Mouse (Mus musculus): Measurements from ENCODE around the gene S100a10. TPM values are rescaled to one million over a fixed set of nuclear protein-coding genes. Genes with fewer than 3 reads are reported as not detected.
A peak's percentile ranks its signal among the peaks of the same experiment; 100 is the strongest.

The S100a10 gene
- 10 to 100 TPM; 18.7 to 23.6 TPM for total RNA-seq (2021)
- long read RNA-seq, experiment 1, transcript S100a10-201 (3 exons, 685 nt), result major isoform, 6 of 6 reads
- long read RNA-seq, experiment 1, partial matches to known transcripts, result 0 of 6 reads
- long read RNA-seq, experiment 1, other reads (novel, unspliced or antisense), result 0 of 6 reads
- long read RNA-seq, experiment 2, transcript S100a10-201 (3 exons, 685 nt), result major isoform, 8 of 8 reads
- long read RNA-seq, experiment 2, partial matches to known transcripts, result 0 of 8 reads
- long read RNA-seq, experiment 2, other reads (novel, unspliced or antisense), result 0 of 8 reads

DNA sequence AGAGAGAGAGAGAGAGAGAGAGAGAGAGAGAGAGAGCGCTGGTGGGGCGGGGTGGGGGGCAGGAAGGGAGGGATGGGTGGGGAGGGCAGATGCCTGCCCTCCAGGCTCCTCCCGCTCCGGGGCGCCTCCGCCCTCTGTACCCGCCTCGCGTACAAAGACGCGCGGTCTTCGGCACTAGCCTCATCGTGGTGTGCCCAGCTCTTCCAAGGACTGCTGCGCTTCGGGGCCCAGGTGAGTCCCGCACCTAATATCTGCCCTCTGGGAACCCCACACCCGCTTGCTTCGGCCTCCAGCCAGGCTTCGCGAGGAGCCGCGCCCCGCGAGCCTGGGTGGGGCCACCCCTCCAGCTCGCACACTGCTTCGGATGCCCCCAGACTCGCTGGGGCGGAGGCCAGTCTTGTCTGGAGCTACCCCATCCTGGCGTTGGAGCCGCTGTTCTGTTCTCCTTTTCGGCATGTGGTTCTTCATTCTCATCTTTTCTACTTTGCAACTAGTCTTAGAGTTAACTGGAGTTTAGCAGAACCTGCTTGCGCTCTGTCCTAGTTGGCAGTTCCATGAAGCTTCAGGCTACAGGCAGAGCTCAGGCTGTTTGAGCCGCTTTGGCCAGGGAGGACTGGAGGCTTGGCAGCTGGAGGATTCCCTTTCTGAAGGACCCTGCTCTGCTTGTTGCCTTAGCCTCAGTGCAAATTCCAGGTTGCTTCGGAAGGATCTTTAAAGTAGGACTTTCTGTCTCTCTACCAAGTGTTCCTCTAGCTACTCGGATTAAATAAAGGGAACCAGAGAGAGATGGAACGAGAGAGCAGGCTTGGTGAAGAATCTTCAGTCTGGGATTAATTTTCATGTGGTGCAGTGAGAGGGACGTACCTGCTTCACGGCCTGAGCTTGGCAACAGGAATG lies at the start of gene S100a10:
Gene S100a10 (plus strand): TSS at position 100 of the 897 bp plus-strand sequence.
- H3K27ac ChIP-seq, result peak within 1 kb of the TSS; percentile 59; the same call in 1 of the 2 replicates
- no peak for DNase-seq (ENCODE audit: low spot score in 2 of 2)
- peak within 1 kb of the TSS; percentile 68 for H3K4me3 ChIP-seq
- no peak for TF ChIP-seq CTCF (conservative IDR thresholded peaks at IDR 0.05)

DNA sequence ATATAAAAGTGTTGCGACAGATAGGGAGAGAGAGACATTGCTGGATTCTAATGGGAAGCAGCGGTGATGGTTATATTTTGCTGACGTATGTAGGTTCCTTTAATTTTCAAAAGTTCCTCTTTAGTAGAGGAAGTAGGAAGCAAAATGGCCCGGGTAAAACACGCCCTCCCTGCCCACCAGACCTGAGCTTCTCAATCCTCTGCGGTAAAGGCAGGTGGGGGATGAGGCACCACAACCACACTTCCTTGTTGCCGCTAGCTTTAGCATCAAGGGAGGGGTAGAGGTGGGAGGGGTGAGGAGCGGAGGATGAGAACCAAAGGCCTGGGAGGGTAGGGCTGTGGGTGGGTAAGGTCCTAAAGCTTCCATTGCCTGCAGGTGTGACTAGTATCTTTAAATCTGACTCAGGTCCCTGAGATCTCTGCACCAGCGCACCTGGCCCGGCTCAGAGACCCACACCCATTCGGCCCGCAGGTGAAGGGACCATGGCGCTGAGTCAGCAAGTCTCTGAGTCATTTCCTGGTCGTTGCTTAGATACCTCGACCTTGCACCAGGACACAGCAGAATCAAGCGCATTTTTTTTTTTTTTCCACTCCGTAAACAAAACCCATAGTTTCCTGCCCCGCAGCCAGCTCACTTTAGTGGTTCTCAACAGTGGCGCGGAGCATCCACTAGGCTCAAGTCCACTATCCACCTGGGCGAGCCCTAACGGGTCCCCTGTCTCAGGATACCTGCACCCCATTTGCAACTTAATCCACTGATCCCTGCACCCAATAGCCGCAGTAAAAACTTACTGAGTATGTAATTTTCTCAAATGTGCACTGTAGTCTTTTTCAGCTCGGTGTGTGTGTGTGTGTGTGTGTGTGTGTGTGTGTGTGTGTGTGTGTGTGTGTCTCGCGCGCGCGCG lies 48.7 kb upstream of the S100a10 start:
- Histone ChIP-seq H3K27ac (no peak overlapping the region), H3K4me3 (peak overlapping the region; percentile 10; the same call in 1 of the 2 replicates)
- no peak for TF ChIP-seq CTCF (conservative IDR thresholded peaks at IDR 0.05)
- no peak for DNase-seq (ENCODE audit: low spot score in 2 of 2)

DNA sequence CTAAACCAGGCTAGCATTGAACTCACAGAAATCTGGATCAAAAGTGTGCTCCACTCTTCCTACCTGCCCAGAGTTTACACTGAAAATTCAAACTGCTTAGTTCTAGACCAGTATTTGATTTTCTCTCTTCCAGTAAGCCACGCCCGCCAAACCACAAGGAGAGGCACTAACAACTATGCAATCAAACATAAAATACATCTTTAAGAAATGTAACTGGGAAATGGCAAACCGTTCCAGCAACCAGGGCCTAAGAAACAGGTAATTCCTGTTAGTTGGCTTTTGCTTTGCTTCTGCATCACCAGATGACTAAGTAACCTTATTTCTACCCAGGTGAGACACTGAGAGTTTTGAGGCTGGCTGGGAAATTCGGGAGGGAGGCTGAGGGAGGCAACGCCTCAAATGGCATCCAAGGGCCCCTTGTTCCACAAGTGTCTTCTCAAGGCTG lies 48.0 kb upstream of the S100a10 start:
- no peak overlapping the region for H3K4me3 ChIP-seq
- TF ChIP-seq CTCF (conservative IDR thresholded peaks at IDR 0.05), result no peak
- no peak for DNase-seq (ENCODE audit: low spot score in 2 of 2)
- no peak overlapping the region for H3K27ac ChIP-seq

DNA sequence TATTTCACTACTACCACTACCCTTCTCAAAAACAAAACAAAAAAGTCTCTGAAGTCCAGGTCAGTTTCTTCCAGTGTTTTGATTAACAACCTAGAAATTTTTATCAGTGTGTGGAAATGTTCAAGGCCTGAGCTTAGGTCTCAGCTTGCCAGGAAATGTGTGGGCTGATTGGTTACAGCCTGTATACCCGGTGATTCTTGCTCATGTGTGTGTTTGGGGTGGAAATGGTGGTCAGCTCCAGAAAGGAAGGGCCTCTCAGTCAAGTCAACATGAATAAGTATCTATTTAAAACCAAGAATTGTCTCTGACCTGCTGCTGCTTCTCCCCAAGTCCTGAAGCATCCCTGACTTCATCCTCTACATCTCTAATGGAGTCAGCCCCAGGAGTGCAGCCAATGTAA lies 45.6 kb upstream of the S100a10 start:
- no peak for TF ChIP-seq CTCF (conservative IDR thresholded peaks at IDR 0.05)
- Histone ChIP-seq H3K27ac (no peak overlapping the region), H3K4me3 (no peak overlapping the region)
- no peak for DNase-seq (ENCODE audit: low spot score in 2 of 2)

DNA sequence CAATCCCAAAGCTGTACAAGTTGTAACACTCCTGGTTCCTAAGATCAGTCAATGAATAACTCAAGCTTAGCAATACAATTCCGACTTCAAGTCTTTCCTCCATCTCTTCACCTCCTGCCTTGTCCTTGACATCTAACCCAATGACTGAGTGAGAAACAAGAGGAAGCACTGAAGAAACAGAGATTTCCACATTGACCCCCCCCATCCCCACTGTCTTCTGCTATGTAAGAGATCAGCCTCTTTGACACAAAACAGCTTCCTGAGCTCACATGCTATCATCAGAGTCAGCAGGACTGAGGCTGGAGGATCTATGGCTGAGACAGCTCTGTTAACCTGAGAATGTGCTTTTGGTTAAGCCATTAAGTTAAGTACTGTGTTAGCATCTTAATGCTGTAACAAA lies 43.8 kb upstream of the S100a10 start:
- H3K4me3 ChIP-seq, result no peak overlapping the region
- no peak overlapping the region for H3K27ac ChIP-seq
- TF ChIP-seq CTCF (conservative IDR thresholded peaks at IDR 0.05), result no peak
- DNase-seq (ENCODE audit: low spot score in 2 of 2), result no peak

DNA sequence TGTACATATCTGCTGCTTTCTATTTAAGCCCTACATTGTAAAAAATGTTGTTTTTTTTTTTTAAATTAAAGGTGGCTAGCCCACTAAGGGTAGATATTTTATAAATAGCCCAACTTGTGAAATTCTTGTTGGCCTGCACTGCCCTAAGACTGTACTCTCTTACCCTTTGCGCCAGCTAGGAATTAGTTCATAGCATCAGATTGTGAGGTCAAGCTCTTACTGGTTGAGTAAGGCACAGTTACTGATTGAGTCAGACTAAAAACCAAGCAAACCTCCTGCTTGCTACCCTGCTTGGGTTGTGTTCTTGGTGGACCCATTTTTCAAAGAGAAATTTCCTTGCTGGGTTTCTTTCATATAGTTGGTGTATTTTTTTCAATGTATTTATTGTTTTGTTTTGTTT lies 43.1 kb upstream of the S100a10 start:
- no peak for DNase-seq (ENCODE audit: low spot score in 2 of 2)
- no peak overlapping the region for H3K4me3 ChIP-seq
- no peak overlapping the region for H3K27ac ChIP-seq
- no peak for TF ChIP-seq CTCF (conservative IDR thresholded peaks at IDR 0.05)

DNA sequence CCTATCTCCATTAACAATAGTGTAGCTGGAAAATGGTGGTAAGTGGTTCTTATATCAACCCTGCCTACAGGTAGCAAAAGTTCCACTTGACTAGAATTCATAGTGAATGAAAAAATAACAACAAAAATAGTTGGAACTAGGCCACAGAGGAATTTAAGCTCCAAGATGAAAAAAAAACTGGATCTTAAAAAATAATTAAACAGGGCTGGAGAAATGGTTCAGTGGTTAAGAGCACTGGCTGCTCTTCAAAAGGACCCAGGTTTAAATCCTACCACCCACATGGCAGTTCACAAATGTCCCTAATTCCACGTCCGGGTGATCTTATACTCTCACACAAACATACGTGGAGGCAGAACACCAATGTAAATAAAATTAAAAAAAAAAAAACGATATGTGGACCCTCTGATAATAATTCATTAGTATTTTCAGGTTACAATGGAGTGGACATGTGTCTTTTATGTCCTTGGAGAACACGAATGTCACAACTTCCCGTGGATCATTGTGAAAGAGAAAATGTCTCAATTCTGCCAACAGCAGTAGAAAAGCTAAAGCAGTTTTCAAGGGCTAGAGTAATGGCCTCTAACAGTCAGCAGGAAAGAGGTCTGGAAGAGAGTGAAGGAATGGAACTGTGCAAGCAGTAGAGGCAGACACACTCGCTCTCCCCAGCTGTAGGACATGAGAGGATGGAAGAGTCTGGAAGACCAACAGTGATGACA lies 42.3 kb upstream of the S100a10 start:
- DNase-seq (ENCODE audit: low spot score in 2 of 2), result no peak
- no peak overlapping the region for H3K4me3 ChIP-seq
- H3K27ac ChIP-seq, result no peak overlapping the region
- TF ChIP-seq CTCF (conservative IDR thresholded peaks at IDR 0.05), result no peak

DNA sequence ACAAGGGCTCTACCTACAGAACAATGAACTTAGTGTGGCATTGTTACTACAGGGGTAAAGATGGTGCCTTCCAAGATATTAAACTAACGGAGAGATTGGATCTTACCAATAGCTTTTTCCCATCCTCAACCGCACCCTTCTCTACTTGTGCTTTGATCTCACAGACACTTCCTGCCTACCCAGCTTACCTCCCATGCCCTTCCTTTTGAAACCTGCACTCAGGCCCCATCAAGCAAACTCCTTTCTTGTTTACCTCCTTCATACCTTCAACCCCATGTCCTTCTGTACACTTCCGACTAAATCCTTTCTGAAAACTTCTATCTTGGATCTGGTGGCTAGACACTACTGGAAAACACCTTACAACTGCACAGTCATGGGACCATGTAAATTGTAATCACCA lies 40.3 kb upstream of the S100a10 start:
- TF ChIP-seq CTCF (conservative IDR thresholded peaks at IDR 0.05), result no peak
- no peak overlapping the region for H3K27ac ChIP-seq
- DNase-seq (ENCODE audit: low spot score in 2 of 2), result no peak
- no peak overlapping the region for H3K4me3 ChIP-seq

DNA sequence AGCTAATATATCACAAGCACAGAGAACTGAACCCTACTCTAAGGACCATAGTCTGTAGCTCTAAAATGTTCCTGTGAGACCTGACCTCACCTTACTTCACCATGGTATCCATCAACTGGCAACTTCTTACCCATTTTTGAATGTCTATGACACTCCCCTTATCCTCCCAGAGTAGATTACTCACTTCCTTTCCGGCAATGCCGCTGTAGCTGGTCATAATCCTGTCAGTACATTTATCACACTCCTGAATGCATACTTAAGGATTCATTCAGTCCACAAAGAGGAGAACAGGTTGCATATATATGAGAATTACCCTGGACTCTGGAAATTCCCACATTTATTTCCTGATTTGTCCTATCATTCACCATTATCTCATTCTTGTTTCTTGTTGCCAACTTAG lies 37.5 kb upstream of the S100a10 start:
- no peak overlapping the region for H3K27ac ChIP-seq
- no peak overlapping the region for H3K4me3 ChIP-seq
- no peak for DNase-seq (ENCODE audit: low spot score in 2 of 2)
- no peak for TF ChIP-seq CTCF (conservative IDR thresholded peaks at IDR 0.05)

DNA sequence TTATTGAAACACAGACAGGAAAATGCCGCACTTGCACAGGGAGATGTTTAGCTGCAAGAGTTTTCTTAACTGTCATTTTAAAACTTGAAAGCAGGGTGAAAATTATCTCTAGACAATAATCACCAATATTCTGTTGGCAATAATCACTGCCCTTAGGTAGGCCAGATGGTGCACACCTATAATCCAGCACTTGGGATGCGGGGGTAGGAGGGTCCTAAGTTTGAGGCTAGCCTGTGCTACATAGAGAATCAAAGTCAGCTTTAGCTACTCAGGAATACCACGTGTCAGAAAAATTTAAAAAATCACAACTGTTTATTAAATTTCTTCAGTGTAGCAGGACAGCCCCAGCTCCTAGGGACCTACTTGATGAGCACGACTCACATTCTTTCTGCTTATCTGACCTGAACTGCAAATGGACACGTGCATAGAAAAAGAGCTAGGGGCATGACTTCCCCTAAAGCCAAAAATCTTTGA lies 35.0 kb upstream of the S100a10 start:
- DNase-seq (ENCODE audit: low spot score in 2 of 2), result no peak
- Histone ChIP-seq H3K4me3 (no peak overlapping the region), H3K27ac (no peak overlapping the region)
- TF ChIP-seq CTCF (conservative IDR thresholded peaks at IDR 0.05), result no peak

DNA sequence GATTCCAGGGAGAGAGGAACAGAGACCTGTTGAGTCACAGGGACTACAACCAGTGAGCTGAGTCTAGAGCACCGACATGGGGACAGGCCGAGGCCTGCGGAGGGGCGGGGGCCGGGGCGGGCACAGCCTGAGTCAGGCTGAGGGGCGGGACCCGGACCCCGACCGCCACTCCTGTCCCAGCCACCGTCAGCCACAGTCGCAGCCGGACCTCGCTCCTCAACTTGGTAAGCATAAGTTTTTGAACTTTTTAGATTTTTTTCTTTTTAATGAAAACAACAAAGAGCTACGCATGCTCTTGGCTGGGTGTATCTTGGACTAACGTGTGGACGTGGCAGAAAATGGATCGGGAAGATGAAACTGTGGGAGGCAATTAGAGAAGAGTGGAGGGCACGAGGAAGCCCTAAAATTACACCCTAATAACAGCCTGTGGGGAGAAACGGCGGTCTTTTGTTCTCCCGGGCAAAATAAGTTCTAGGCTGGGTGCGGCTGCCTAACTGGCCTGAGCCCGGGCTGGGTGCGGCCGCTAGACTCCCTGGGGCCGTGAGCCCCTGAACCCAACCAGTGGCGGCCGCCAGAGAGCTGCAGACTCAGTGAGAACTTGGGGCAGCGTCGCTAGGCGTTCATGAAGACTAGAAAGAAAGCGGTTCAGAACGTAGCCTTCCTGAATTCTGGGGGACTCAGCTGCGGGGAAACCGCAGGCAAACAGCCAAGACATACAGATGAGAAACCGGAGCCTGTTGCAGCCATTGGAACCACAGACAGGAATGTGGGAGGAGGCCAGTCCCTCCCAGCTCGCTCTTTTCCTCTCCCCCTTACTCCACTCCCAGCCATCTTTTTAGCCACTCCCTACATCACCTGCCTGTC lies 34.3 kb upstream of the S100a10 start, which contains the start of gene S100a11:
Gene S100a11 (plus strand): TSS at position 159 of the 864 bp plus-strand sequence.
- peak within 1 kb of the TSS; percentile 55 for H3K4me3 ChIP-seq
- no peak for DNase-seq (ENCODE audit: low spot score in 2 of 2)
- TF ChIP-seq CTCF (conservative IDR thresholded peaks at IDR 0.05), result no peak
- H3K27ac ChIP-seq, result peak within 1 kb of the TSS; percentile 44; the same call in 1 of the 2 replicates

All from layer of hippocampus, adult 2 months (tissue).